Mouse (Mus musculus) stomach, embryonic 16.5 days (tissue): Measurements from ENCODE around the gene Per1. TPM values are rescaled to one million over a fixed set of nuclear protein-coding genes. Genes with fewer than 3 reads are reported as not detected.

ENCODE experiments used
- ATAC-seq: fragments of 200-750 bp; cut with Nextera tagmentation; 2 replicates; pipeline ENCODE4 v1.8.0; 2017; ENCODE audit warnings: moderate number of reproducible peaks, moderate TSS enrichment; ENCODE audit not compliant: insufficient read depth, low FRiP score
- H3K27ac ChIP-seq: fragments of 300-500 bp; sonication (generic); 2 replicates; pipeline ENCODE4 v1.5.1; 2014; ENCODE audit warnings: low read length
- H3K27me3 ChIP-seq: fragments of 300-500 bp; sonication (generic); 2 replicates; pipeline ENCODE4 v1.6.1; 2014; ENCODE audit warnings: low read length, control low read depth, mixed read lengths; ENCODE audit not compliant: control insufficient read depth, insufficient read depth
- H3K36me3 ChIP-seq: fragments of 300-500 bp; sonication (generic); 2 replicates; pipeline ENCODE4 v1.6.1; 2014; ENCODE audit warnings: low read length; ENCODE audit not compliant: control insufficient read depth, insufficient read depth
- H3K4me1 ChIP-seq: fragments of 300-500 bp; sonication (generic); 2 replicates; pipeline ENCODE4 v1.6.1; 2014; ENCODE audit warnings: low read length, control low read depth, mixed read lengths; ENCODE audit not compliant: control insufficient read depth, insufficient read depth
- H3K4me2 ChIP-seq: fragments of 300-500 bp; sonication (generic); 2 replicates; pipeline ENCODE4 v1.6.1; 2014; ENCODE audit warnings: low read depth, low read length, mixed read lengths
- H3K4me3 ChIP-seq: fragments of 300-500 bp; sonication (generic); replicated peaks from 2 replicates; pipeline ENCODE4 v1.5.1; 2014; ENCODE audit warnings: mild to moderate bottlenecking, low read length
- H3K9ac ChIP-seq: fragments of 300-500 bp; sonication (generic); 2 replicates; pipeline ENCODE4 v1.6.1; 2014; ENCODE audit warnings: low read length
- H3K9me3 ChIP-seq: fragments of 300-500 bp; sonication (generic); replicated peaks from 2 replicates; pipeline ENCODE4 v1.6.1; 2016; ENCODE audit warnings: low read length, control low read depth; ENCODE audit not compliant: control insufficient read depth
- WGBS: fragments of 180-500 bp; shearing (Covaris S2); extraction: QIAGEN DNeasy Blood & Tissue Kit; methylation state at CpG from one replicate; pipeline ENCODE4 v1.1.7; 2014; 5-methylcytosine and 5-hydroxymethylcytosine counted together
- polyA plus RNA-seq: library from polyadenylated mRNA; unstranded; fragments of >200 nt; fragmentation: Nextera tagmentation; extraction: Ambion mirVana; gene quantifications from 2 replicates; pipeline ENCODE4 v1.2.1, GENCODE M21; 2015

The Per1 gene
- polyA plus RNA-seq, 1 experiment from 2014 or later = 21.8 TPM

GRCm38 (mm10) chr11:69150444-69150843, 55.4 kb downstream of the Per1 start:
- Histone ChIP-seq H3K27ac (no peak overlapping the region), H3K4me3 (peak overlapping the region; percentile 32), H3K27me3 (no peaks in the 10 kb centered on the region), H3K9ac (peak overlapping the region; percentile 60), H3K4me2 (peak overlapping the region; percentile 52), H3K9me3 (no peaks in the 10 kb centered on the region), H3K36me3 (no peaks in the 10 kb centered on the region), H3K4me1 (peaks cover 6% of the 10 kb centered on the region; the same call in 1 of the 2 replicates)
- peak; percentile 29; the same call in 1 of the 2 replicates for ATAC-seq
- WGBS = 6% methylated on average over 7 of the region's 7 CpGs

GRCm38 (mm10) chr11:69151004-69151403, 56.0 kb downstream of the Per1 start:
- H3K4me2 ChIP-seq = peak overlapping the region; percentile 52
- peaks cover 6% of the 10 kb centered on the region; the same call in 1 of the 2 replicates for H3K4me1 ChIP-seq
- H3K36me3 ChIP-seq = no peaks in the 10 kb centered on the region
- no peaks in the 10 kb centered on the region for H3K9me3 ChIP-seq
- no peak overlapping the region; the same call in 1 of the 2 replicates for H3K27ac ChIP-seq
- ATAC-seq = no peak
- H3K4me3 ChIP-seq = peak overlapping the region; percentile 32
- no peaks in the 10 kb centered on the region for H3K27me3 ChIP-seq
- H3K9ac ChIP-seq = peak overlapping the region; percentile 60; the same call in 1 of the 2 replicates
- WGBS = 46% methylated on average over 6 of the region's 6 CpGs

GRCm38 (mm10) chr11:69153831-69154230, 58.8 kb downstream of the Per1 start:
- peaks cover 10% of the 10 kb centered on the region; the same call in 1 of the 2 replicates for H3K4me1 ChIP-seq
- no peaks in the 10 kb centered on the region for H3K36me3 ChIP-seq
- ATAC-seq = no peak
- H3K27ac ChIP-seq = no peak overlapping the region
- WGBS = 79% methylated on average over 8 of the region's 8 CpGs
- no peak overlapping the region for H3K4me3 ChIP-seq
- peaks cover 14% of the 10 kb centered on the region for H3K27me3 ChIP-seq
- H3K9me3 ChIP-seq = no peaks in the 10 kb centered on the region
- H3K9ac ChIP-seq = no peak overlapping the region
- H3K4me2 ChIP-seq = no peak overlapping the region

DNA sequence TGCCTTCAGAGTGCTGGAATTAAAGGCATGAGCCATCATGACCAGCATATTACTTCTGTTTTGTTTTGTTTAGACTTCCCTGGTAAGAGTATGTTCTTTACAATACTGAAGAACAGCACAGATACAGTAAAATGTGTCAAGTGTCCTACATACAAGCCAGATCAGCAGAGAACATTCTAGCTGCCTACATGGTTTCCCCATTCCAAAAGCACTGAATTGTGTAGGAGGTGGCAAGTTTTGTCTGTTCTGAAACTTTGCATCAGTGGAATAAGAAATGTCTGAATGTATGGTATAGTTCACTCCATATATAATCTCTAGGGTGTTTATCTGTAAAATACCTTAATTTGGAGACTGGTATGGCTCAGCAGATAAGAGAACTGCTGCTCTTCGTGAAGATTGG, 60.3 kb downstream of the Per1 start:
- Histone ChIP-seq H3K4me1 (peaks cover 10% of the 10 kb centered on the region; the same call in 1 of the 2 replicates), H3K9me3 (no peaks in the 10 kb centered on the region), H3K27ac (no peak overlapping the region), H3K9ac (no peak overlapping the region), H3K36me3 (no peaks in the 10 kb centered on the region), H3K27me3 (peaks cover 14% of the 10 kb centered on the region), H3K4me2 (no peak overlapping the region), H3K4me3 (no peak overlapping the region)
- no peak for ATAC-seq
- 35% methylated on average over 1 of the region's 1 CpGs for WGBS

GRCm38 (mm10) chr11:69156800-69157199, 61.8 kb downstream of the Per1 start, which contains the start of gene Alox12b:
Alox12b (plus strand) TSS chr11:69156989.
- Histone ChIP-seq H3K4me1 (0 out of 2 replicates have a peak, but pooled peaks cover 4% of the 10 kb centered on the region), H3K27ac (no peak within 1 kb of the TSS), H3K27me3 (peaks cover 14% of the 10 kb centered on the region), H3K36me3 (no peaks in the 10 kb centered on the region), H3K4me2 (peak within 1 kb of the TSS; percentile 21; the same call in 1 of the 2 replicates), H3K4me3 (peak within 1 kb of the TSS; percentile 16), H3K9me3 (no peaks in the 10 kb centered on the region), H3K9ac (peak within 1 kb of the TSS; percentile 18; the same call in 1 of the 2 replicates)
- peak; percentile 47; the same call in 1 of the 2 replicates for ATAC-seq
- WGBS = 2% methylated on average over 18 of the region's 18 CpGs

Other genes with a start within 250 kb of the Per1 start
- 82.4 and 83.5 TPM in 2 replicates for gene Ndel1, start 223.4 kb upstream of the Per1 start, polyA plus RNA-seq
- 1.7 and 2.9 TPM in 2 replicates for gene Rnf222, start 206.7 kb upstream of the Per1 start, polyA plus RNA-seq
- 885 and 932 TPM in 2 replicates for gene Rpl26, start 193.6 kb upstream of the Per1 start, polyA plus RNA-seq
- 0.30 TPM in 1 of 2 replicates, not detected in the other for gene Odf4, start 168.1 kb upstream of the Per1 start, polyA plus RNA-seq
- gene Arhgef15, start 137.7 kb upstream of the Per1 start, polyA plus RNA-seq = 9.6 and 10.3 TPM in 2 replicates
- 5.2 and 6.3 TPM in 2 replicates for gene Slc25a35, start 127.1 kb upstream of the Per1 start, polyA plus RNA-seq
- gene Rangrf, start 120.0 kb upstream of the Per1 start, polyA plus RNA-seq = 46.7 and 57.6 TPM in 2 replicates
- gene Pfas, start 86.8 kb upstream of the Per1 start, polyA plus RNA-seq = 24.1 and 25.2 TPM in 2 replicates
- 34.5 and 43.9 TPM in 2 replicates for gene Ctc1, start 79.3 kb upstream of the Per1 start, polyA plus RNA-seq
- gene Aurkb, start 49.6 kb upstream of the Per1 start, polyA plus RNA-seq = 120 and 134 TPM in 2 replicates
- gene Borcs6, start 35.5 kb upstream of the Per1 start, polyA plus RNA-seq = 7.2 and 7.8 TPM in 2 replicates
- 58.2 and 62.1 TPM in 2 replicates for gene Tmem107, start 24.4 kb upstream of the Per1 start, polyA plus RNA-seq
- gene Vamp2, start 6.7 kb upstream of the Per1 start, polyA plus RNA-seq = 79.9 and 88.5 TPM in 2 replicates
- 0.40 and 0.69 TPM in 2 replicates for gene Hes7, start 25.2 kb downstream of the Per1 start, polyA plus RNA-seq
- gene 9130213A22Rik, start 27.4 kb downstream of the Per1 start, polyA plus RNA-seq = 0.27 and 0.61 TPM in 2 replicates
- 2.0 and 5.4 TPM in 2 replicates for gene Aloxe3, start 30.7 kb downstream of the Per1 start, polyA plus RNA-seq
- 42.2 and 90.0 TPM in 2 replicates for gene Alox12b, start 61.8 kb downstream of the Per1 start, polyA plus RNA-seq
- gene Alox8, start 102.6 kb downstream of the Per1 start, polyA plus RNA-seq = 0.35 and 0.42 TPM in 2 replicates
- not detected in 2 replicates for gene Gucy2e, start 141.8 kb downstream of the Per1 start, polyA plus RNA-seq
- gene Cntrob, start 228.6 kb downstream of the Per1 start, polyA plus RNA-seq = 18.3 and 18.9 TPM in 2 replicates
- 131 and 147 TPM in 2 replicates for gene Trappc1, start 228.8 kb downstream of the Per1 start, polyA plus RNA-seq
- 0.65 and 0.79 TPM in 2 replicates for gene Kcnab3, start 231.0 kb downstream of the Per1 start, polyA plus RNA-seq
- gene Rnf227, start 245.2 kb downstream of the Per1 start, polyA plus RNA-seq = 11.8 TPM in 2 replicates